Mouse (Mus musculus): ENCODE data around the gene Dydc1. TPM values are rescaled to one million over a fixed set of nuclear protein-coding genes. Genes with fewer than 3 reads are reported as not detected.
"Not testable (repeated sequence)": the region's sequence is repeated elsewhere in the genome, so short reads cannot be mapped to it uniquely, and the experiment has no call there.

The Dydc1 gene
- polyA plus RNA-seq, 1 experiment from 2014 or later, result not detected

DNA sequence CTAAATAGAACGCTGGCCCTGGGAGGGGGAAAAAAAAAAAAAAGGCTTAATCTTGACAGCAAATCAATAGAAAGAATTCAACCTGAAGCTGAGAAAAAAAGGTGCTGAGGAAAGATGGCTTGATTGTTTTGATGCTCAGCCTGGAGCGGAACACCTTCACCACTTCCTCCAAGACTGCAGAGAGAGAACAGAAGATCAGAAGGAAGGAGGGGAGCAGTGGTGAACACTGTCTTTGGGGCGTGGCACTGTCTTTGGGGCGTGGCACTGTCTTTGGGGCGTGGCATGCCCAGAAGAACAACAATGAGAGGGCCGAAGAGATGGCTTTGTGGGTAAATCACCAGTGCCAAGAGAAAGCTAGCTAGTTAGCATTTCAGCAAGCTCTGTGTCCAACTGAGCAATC, 22.2 kb upstream of the Dydc1 start:
- no peaks in the 10 kb centered on the region for H3K9me3 ChIP-seq (ENCODE audit: control insufficient read depth, low read length)
- no peaks in the 10 kb centered on the region for H3K36me3 ChIP-seq (ENCODE audit: control insufficient read depth, insufficient read depth, low read length)
- H3K4me3 ChIP-seq (ENCODE audit: low read depth, low read length), result no peak overlapping the region
- H3K4me2 ChIP-seq (ENCODE audit: low read depth, low read length, severe bottlenecking), result no peak overlapping the region
- ATAC-seq (replicated peaks; ENCODE audit: low FRiP score), result no peak
- DNase-seq (ENCODE audit: low spot score), result no peak
- H3K4me1 ChIP-seq (replicated peaks; ENCODE audit: control insufficient read depth, insufficient read depth, low read length), result no peaks in the 10 kb centered on the region
- H3K27me3 ChIP-seq (ENCODE audit: control insufficient read depth, insufficient read depth, low read length), result no peaks in the 10 kb centered on the region
- no peak overlapping the region for H3K27ac ChIP-seq (ENCODE audit: low read depth, low read length)
- H3K9ac ChIP-seq (ENCODE audit: low read length), result no peak overlapping the region
- 81% methylated on average over 6 of the region's 6 CpGs for WGBS

DNA sequence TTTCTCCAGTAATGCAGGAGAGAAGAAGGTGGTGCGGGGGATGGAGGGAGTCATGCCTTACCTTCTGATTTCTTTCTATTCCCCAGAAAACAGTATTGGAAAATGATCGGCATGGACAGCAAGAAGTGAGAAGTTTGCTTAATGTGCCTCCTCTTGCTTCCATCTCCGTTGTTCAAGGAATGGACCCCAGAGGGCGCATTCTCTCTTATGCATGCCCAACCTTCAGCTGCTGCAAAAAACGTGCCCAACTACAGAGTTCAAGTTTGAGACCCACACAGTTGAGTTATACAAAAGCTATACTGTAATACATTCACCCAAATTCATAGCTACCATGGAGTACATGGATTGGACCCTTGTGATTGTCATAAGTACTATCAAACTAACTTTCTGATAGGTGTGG, 20.2 kb upstream of the Dydc1 start:
- Histone ChIP-seq H3K4me2 (ENCODE audit: low read depth, low read length, severe bottlenecking) (no peak overlapping the region), H3K9ac (ENCODE audit: low read length) (no peak overlapping the region), H3K4me1 (replicated peaks; ENCODE audit: control insufficient read depth, insufficient read depth, low read length) (no peaks in the 10 kb centered on the region), H3K36me3 (ENCODE audit: control insufficient read depth, insufficient read depth, low read length) (no peaks in the 10 kb centered on the region), H3K9me3 (ENCODE audit: control insufficient read depth, low read length) (no peaks in the 10 kb centered on the region), H3K4me3 (ENCODE audit: low read depth, low read length) (no peak overlapping the region), H3K27ac (ENCODE audit: low read depth, low read length) (no peak overlapping the region), H3K27me3 (ENCODE audit: control insufficient read depth, insufficient read depth, low read length) (no peaks in the 10 kb centered on the region)
- 77% methylated on average over 5 of the region's 5 CpGs for WGBS
- ATAC-seq (replicated peaks; ENCODE audit: low FRiP score) (no peak), DNase-seq (ENCODE audit: low spot score) (no peak)

GRCm38 (mm10) chr14:41053190-41053589, 19.5 kb upstream of the Dydc1 start:
- not testable (repeated sequence) for H3K27me3 ChIP-seq (ENCODE audit: control insufficient read depth, insufficient read depth, low read length)

DNA sequence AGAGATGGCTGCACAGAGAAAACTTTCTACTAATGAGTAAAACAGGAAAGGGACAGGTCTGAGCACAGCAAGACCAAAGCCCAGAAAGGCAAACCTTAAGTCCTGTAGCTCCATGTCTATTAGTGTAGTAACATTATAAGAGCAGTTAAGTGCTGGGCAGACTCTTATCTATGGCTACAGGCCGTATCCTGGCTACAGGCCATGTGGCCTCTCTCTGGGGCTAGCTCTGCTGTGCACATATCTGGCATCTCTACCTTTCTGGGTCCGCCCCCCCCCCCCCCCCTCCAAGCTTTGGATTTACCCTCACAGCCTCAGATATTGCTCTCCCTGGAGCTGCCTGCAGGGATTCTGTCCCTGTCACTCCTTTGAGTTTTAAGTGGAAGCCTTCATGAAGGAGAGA, 7.5 kb upstream of the Dydc1 start:
- no peak for DNase-seq (ENCODE audit: low spot score)
- Histone ChIP-seq H3K4me1 (replicated peaks; ENCODE audit: control insufficient read depth, insufficient read depth, low read length) (no peaks in the 10 kb centered on the region), H3K27me3 (ENCODE audit: control insufficient read depth, insufficient read depth, low read length) (no peaks in the 10 kb centered on the region), H3K9me3 (ENCODE audit: control insufficient read depth, low read length) (no peaks in the 10 kb centered on the region), H3K27ac (ENCODE audit: low read depth, low read length) (no peak overlapping the region), H3K36me3 (ENCODE audit: control insufficient read depth, insufficient read depth, low read length) (no peaks in the 10 kb centered on the region), H3K4me3 (ENCODE audit: low read depth, low read length) (no peak overlapping the region), H3K4me2 (ENCODE audit: low read depth, low read length, severe bottlenecking) (no peak overlapping the region), H3K9ac (ENCODE audit: low read length) (no peak overlapping the region)
- no peak for ATAC-seq (replicated peaks; ENCODE audit: low FRiP score)
- 72% methylated on average over 2 of the region's 2 CpGs for WGBS

More at GRCm38 (mm10) chr14:41053190-41053589, 19.5 kb upstream of the Dydc1 start:
- 90% methylated on average over 3 of the region's 4 CpGs for WGBS
- not testable (repeated sequence) for H3K27ac ChIP-seq (ENCODE audit: low read depth, low read length); ATAC-seq (replicated peaks; ENCODE audit: low FRiP score); H3K9me3 ChIP-seq (ENCODE audit: control insufficient read depth, low read length); H3K9ac ChIP-seq (ENCODE audit: low read length); H3K36me3 ChIP-seq (ENCODE audit: control insufficient read depth, insufficient read depth, low read length); H3K4me1 ChIP-seq (replicated peaks; ENCODE audit: control insufficient read depth, insufficient read depth, low read length); H3K4me3 ChIP-seq (ENCODE audit: low read depth, low read length); H3K4me2 ChIP-seq (ENCODE audit: low read depth, low read length, severe bottlenecking); DNase-seq (ENCODE audit: low spot score)

DNA sequence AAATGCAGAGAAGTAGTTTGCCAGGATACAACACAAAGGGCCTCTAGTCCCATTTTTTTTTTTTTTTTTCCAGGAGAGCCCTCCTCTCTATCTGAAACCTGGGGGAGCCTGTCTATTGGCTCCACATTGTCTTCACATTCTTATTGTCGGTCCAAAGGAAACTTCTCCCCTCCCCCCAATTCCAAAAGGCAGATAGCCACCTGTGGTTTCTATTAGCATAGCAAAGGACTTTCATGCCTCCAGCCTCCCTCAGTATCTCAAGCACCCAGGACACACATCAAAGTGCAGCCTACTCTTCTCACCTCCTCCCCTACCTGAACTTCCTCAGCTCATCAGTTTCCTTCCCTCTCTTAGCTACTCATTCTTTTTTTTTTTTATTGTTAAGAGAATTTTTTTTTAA, 6.3 kb upstream of the Dydc1 start:
- H3K4me1 ChIP-seq (replicated peaks; ENCODE audit: control insufficient read depth, insufficient read depth, low read length), result no peaks in the 10 kb centered on the region
- H3K9me3 ChIP-seq (ENCODE audit: control insufficient read depth, low read length), result no peaks in the 10 kb centered on the region
- DNase-seq (ENCODE audit: low spot score) (no peak), ATAC-seq (replicated peaks; ENCODE audit: low FRiP score) (no peak)
- H3K9ac ChIP-seq (ENCODE audit: low read length), result no peak overlapping the region
- H3K27ac ChIP-seq (ENCODE audit: low read depth, low read length), result no peak overlapping the region
- 4% methylated on average over 1 of the region's 1 CpGs for WGBS
- no peaks in the 10 kb centered on the region for H3K27me3 ChIP-seq (ENCODE audit: control insufficient read depth, insufficient read depth, low read length)
- no peak overlapping the region for H3K4me2 ChIP-seq (ENCODE audit: low read depth, low read length, severe bottlenecking)
- no peak overlapping the region for H3K4me3 ChIP-seq (ENCODE audit: low read depth, low read length)
- H3K36me3 ChIP-seq (ENCODE audit: control insufficient read depth, insufficient read depth, low read length), result no peaks in the 10 kb centered on the region

GRCm38 (mm10) chr14:41069108-41069507, 3.6 kb upstream of the Dydc1 start, which contains the start of gene Dydc2:
Dydc2 (minus strand) TSS chr14:41069208.
- no peak within 1 kb of the TSS for H3K4me2 ChIP-seq (ENCODE audit: low read depth, low read length, severe bottlenecking)
- ATAC-seq (replicated peaks; ENCODE audit: low FRiP score), result no peak
- no peaks in the 10 kb centered on the region for H3K4me1 ChIP-seq (replicated peaks; ENCODE audit: control insufficient read depth, insufficient read depth, low read length)
- no peak within 1 kb of the TSS for H3K27ac ChIP-seq (ENCODE audit: low read depth, low read length)
- no peaks in the 10 kb centered on the region for H3K27me3 ChIP-seq (ENCODE audit: control insufficient read depth, insufficient read depth, low read length)
- no peak within 1 kb of the TSS for H3K9ac ChIP-seq (ENCODE audit: low read length)
- no peaks in the 10 kb centered on the region for H3K9me3 ChIP-seq (ENCODE audit: control insufficient read depth, low read length)
- no peak within 1 kb of the TSS for H3K4me3 ChIP-seq (ENCODE audit: low read depth, low read length)
- DNase-seq (ENCODE audit: low spot score), result no peak
- no peaks in the 10 kb centered on the region for H3K36me3 ChIP-seq (ENCODE audit: control insufficient read depth, insufficient read depth, low read length)

GRCm38 (mm10) chr14:41070343-41070742, 2.4 kb upstream of the Dydc1 start:
- Histone ChIP-seq H3K4me3 (ENCODE audit: low read depth, low read length) (no peak overlapping the region), H3K9ac (ENCODE audit: low read length) (no peak overlapping the region), H3K9me3 (ENCODE audit: control insufficient read depth, low read length) (no peaks in the 10 kb centered on the region), H3K27ac (ENCODE audit: low read depth, low read length) (no peak overlapping the region), H3K36me3 (ENCODE audit: control insufficient read depth, insufficient read depth, low read length) (no peaks in the 10 kb centered on the region), H3K4me2 (ENCODE audit: low read depth, low read length, severe bottlenecking) (no peak overlapping the region), H3K4me1 (replicated peaks; ENCODE audit: control insufficient read depth, insufficient read depth, low read length) (no peaks in the 10 kb centered on the region), H3K27me3 (ENCODE audit: control insufficient read depth, insufficient read depth, low read length) (no peaks in the 10 kb centered on the region)
- WGBS, result 77% methylated on average over 3 of the region's 3 CpGs
- DNase-seq (ENCODE audit: low spot score) (no peak), ATAC-seq (replicated peaks; ENCODE audit: low FRiP score) (no peak)

DNA sequence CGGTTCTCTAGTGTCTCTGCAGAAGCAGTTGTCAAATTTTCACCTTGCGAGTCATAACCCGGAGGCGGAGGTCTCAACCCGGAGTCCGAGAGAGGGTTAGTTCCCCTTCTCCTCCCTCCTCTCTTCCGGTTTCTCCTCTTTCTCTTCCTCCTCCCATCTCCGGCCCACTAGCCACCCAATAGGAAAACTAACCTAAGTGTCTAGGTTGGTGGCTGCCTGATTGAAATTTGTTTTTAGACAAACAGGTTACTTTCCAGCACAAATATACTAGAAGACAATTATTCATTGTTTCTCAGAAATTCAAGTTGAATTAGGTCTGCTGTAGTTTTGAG, 199 bp downstream of the Dydc1 start:
- DNase-seq (ENCODE audit: low spot score) (no peak), ATAC-seq (replicated peaks; ENCODE audit: low FRiP score) (no peak; the same call in 1 of the 2 replicates)
- Histone ChIP-seq H3K27ac (ENCODE audit: low read depth, low read length) (no peak overlapping the region), H3K4me2 (ENCODE audit: low read depth, low read length, severe bottlenecking) (peak overlapping the region; percentile 77), H3K27me3 (ENCODE audit: control insufficient read depth, insufficient read depth, low read length) (no peaks in the 10 kb centered on the region), H3K9ac (ENCODE audit: low read length) (0 out of 2 replicates have a peak overlapping the region, but pooled peaks have one; percentile 27), H3K4me1 (replicated peaks; ENCODE audit: control insufficient read depth, insufficient read depth, low read length) (no peaks in the 10 kb centered on the region), H3K36me3 (ENCODE audit: control insufficient read depth, insufficient read depth, low read length) (no peaks in the 10 kb centered on the region), H3K9me3 (ENCODE audit: control insufficient read depth, low read length) (no peaks in the 10 kb centered on the region), H3K4me3 (ENCODE audit: low read depth, low read length) (peak overlapping the region; percentile 38)
- 2% methylated on average over 8 of the region's 8 CpGs for whole genome bisulfite sequencing

GRCm38 (mm10) chr14:41082408-41082807, 9.7 kb downstream of the Dydc1 start:
- H3K27me3 ChIP-seq (ENCODE audit: control insufficient read depth, insufficient read depth, low read length), result no peaks in the 10 kb centered on the region
- H3K4me3 ChIP-seq (ENCODE audit: low read depth, low read length), result no peak overlapping the region
- no peak overlapping the region for H3K27ac ChIP-seq (ENCODE audit: low read depth, low read length)
- H3K4me2 ChIP-seq (ENCODE audit: low read depth, low read length, severe bottlenecking), result no peak overlapping the region
- WGBS, result 94% methylated on average over 2 of the region's 2 CpGs
- H3K9me3 ChIP-seq (ENCODE audit: control insufficient read depth, low read length), result no peaks in the 10 kb centered on the region
- DNase-seq (ENCODE audit: low spot score), result no peak
- no peak for ATAC-seq (replicated peaks; ENCODE audit: low FRiP score)
- H3K4me1 ChIP-seq (replicated peaks; ENCODE audit: control insufficient read depth, insufficient read depth, low read length), result no peaks in the 10 kb centered on the region
- no peak overlapping the region for H3K9ac ChIP-seq (ENCODE audit: low read length)
- no peaks in the 10 kb centered on the region for H3K36me3 ChIP-seq (ENCODE audit: control insufficient read depth, insufficient read depth, low read length)
